Mouse (Mus musculus): Measurements from ENCODE around the gene Fbp1.

GRCm38 (mm10) chr13:62916675-62917074 is 28.6 kb upstream of the Fbp1 start:
- TF ChIP-seq CTCF (IDR thresholded peaks at IDR 0.05; ENCODE audit: control insufficient read depth, insufficient read depth, insufficient read length) (no peak), MAX (IDR thresholded peaks at IDR 0.05) (no peak), MYOG (IDR thresholded peaks at IDR 0.05; ENCODE audit: control insufficient read depth, extremely low read depth, insufficient read length) (no peak), MYOD1 (IDR thresholded peaks at IDR 0.05; ENCODE audit: control insufficient read depth, insufficient read length, low read depth) (no peak), USF1 (IDR thresholded peaks at IDR 0.05; ENCODE audit: low read depth) (no peak), CEBPB (IDR thresholded peaks at IDR 0.05; ENCODE audit: low read depth) (no peak)

Measured in C2C12 (cell line).